Comparison of ENCODE assay signal across 12 mouse cellular contexts in the genomic region with DNA sequence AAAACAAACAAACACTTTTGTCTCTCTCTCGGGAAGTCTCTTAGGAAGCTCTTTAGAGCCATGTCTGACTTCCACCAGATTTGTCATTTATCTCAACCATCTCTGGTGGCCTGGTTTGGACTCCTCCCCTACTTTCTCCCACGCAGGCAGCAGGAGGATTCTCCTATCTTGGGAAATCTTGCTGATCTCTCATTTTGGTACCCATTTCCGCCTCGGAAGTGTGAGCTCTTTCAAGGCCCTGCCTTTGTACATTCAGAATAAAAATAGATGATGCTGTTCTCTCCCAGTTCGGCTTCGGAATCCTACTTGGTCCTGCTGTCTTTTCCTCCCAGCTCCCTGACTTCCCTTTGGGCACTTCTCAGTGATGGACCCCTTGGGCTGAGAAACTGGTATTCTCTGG. TPM values are rescaled to one million over a fixed set of nuclear protein-coding genes. Genes with fewer than 3 reads are reported as not detected.
"Had no signal": no experiment of that assay in that cellular context is flagged by ENCODE, and none has a peak within 500 bp of the region (broad histone marks: within the 10 kb centered on the region; RNA-seq: fewer than 3 reads in every experiment).

No protein-coding gene starts in this region.

- DNase-seq: kidney, adult 11 months; layer of hippocampus, adult 9-11 months; layer of hippocampus, postnatal 36 days; lung, adult 18-20 months; retina, postnatal 1 day; spleen, adult 18-20 months; thymus, adult 2 months; thymus, postnatal 25 days had no signal

- H3K36me3 ChIP-seq: limb, embryonic 13.5 days; midbrain, embryonic 13.5 days had no signal

- H3K27ac ChIP-seq: limb, embryonic 13.5 days; liver, embryonic 14.5 days; midbrain, embryonic 13.5 days had no signal

- H3K4me1 ChIP-seq: limb, embryonic 13.5 days; midbrain, embryonic 13.5 days had no signal

- H3K4me3 ChIP-seq: limb, embryonic 13.5 days; midbrain, embryonic 13.5 days; myocyte had no signal

- H3K27me3 ChIP-seq: limb, embryonic 13.5 days; midbrain, embryonic 13.5 days had no signal

RNA-seq across cellular contexts. Expression of gene Vdr, which starts 55.9 kb away (rescaled TPM):
- polyA plus RNA-seq: midbrain, embryonic 13.5 days had no signal
